Mouse (Mus musculus): ENCODE data around the gene Wtip. TPM values are rescaled to one million over a fixed set of nuclear protein-coding genes. Genes with fewer than 3 reads are reported as not detected.
A peak's percentile ranks its signal among the peaks of the same experiment; 100 is the strongest.
"Not testable (repeated sequence)": the region's sequence is repeated elsewhere in the genome, so short reads cannot be mapped to it uniquely, and the experiment has no call there.

Wtip gene
- total RNA-seq, 2 experiments from 2014 or later: 24.0 to 29.0 TPM

DNA sequence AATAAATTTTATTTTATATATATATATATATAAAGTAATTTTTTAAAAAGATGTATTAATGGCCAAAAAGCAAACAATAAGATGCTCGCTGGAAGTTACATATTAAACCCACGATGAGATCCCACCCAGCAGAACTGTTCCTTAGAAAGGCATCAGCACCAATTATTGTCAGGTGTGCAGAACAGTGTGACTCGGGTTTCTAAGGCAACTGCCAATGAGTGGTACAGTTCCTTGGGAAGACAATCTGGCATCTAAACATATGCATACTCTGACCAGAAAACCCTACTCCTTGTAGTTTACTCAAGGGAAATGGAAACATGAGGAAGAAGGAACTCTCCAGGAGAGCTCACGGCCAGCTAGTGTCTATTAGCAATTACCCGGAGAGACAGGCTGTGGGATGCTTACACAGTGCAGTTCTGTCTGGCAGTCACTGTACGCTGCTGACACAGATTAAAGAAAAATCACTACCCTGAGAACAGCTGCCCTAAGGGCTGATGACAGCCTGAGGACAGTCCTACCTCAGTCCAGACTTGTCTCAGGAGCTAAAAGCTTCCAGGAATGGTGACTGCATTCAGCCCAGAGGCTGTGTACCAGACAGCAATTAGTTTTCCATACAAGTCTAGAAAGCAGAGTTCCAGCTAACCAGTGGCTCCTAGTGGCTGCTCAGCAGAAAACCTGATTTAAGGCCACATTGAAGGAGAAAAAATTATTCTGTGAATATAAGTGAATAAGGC is 9.9 kb downstream of the Wtip start:
- no peak for DNase-seq (ENCODE audit: low spot score in 2 of 2)

DNA sequence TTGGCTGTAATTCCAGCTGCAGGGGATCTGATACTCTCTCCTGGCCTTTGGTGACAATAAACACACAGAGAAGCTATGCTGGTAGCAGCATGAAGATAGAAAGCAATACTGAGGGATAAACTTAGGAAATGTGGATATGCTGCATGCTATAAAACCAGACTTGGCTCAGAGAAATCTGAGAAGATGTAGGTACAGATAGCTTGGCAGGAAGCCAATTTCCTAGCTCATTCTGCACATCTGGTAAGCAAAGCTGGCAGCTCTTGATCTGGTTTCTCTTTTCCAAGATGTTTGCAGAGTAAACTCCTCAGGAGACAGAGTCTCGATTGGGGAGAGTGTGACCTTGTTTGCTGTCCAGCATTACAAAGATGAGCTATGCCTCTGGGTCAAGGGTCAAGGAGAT is 12.4 kb downstream of the Wtip start:
- DNase-seq (ENCODE audit: low spot score in 2 of 2): not testable (repeated sequence)

DNA sequence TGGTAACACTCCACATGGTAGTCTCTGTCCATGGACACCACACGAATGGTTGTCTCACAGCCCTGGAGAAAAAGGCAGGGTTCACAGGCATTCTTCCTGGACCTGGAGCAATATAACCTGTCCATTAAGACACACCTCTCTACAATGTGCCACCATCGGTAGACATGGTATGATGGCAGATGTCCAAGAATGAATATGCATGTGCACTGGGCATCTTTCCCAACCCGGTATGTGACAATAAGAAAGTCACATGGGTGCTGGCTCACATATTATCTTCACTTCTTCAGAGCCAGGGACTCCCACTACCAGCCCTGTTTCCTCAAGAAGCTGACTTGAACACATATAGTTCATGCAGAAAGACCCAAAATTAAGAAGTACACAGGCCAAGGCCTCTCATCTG is 16.5 kb downstream of the Wtip start:
- DNase-seq (ENCODE audit: low spot score in 2 of 2): no peak

DNA sequence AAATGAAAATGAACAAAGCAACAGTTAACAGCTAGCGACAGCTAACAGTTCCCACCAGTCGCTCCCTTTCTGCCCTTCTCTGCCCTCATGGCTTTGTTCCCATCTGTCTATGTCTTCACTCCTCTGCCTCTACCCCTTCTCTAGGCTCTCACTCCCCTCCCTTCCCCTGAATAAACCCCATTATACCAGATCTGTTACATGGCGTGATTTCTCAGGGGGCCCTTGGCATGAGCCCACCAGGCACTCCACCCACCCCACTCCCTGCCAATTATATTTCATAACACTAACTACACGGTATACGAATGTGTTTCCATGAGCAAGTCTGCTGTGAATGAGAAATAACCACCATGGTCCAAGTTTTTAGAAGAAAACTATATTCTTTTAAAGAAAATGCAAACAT is 23.9 kb downstream of the Wtip start:
- DNase-seq (ENCODE audit: low spot score in 2 of 2): no peak

DNA sequence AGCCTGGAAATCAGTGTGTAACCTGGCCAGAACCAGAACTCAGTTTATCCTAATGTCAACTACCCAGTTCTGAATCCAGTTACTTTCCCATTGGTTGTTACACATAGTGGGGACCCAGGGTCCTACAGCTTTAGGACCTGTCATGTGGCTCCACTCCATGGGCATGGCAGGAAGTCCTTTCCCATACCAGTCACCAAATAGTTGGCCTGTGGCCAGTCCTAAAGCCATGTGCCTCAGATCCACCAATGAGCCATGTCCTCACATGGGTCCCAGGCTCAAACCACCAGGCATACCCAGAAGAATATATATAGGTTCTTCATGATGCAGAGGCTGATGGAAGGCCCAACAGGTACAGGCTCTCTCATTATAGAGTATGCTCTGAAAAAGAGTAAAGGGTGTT is 31.8 kb downstream of the Wtip start:
- DNase-seq (ENCODE audit: low spot score in 2 of 2): peak in 1 of 2 experiments; percentile 2

DNA sequence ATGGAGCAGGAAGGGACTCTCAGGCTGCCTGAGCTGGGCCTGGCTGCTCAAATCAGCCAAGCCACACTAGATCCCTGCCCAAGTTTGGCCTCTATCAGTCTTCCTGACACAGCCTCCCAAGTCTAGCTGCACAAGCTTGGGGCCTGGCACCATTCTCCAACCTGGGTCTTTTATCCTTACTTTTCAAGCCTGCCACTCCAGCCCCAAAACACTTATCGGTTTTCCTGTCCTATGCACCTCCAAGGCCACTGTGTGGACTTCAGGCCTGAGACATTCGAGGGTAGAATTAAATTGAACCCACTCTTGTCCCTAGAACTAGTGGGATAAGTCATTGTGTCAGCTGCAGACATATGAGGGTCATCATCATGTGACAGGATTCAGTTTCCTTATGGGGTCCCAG is 33.1 kb downstream of the Wtip start:
- peak in 1 of 2 experiments; percentile 3 for DNase-seq (ENCODE audit: low spot score in 2 of 2)

DNA sequence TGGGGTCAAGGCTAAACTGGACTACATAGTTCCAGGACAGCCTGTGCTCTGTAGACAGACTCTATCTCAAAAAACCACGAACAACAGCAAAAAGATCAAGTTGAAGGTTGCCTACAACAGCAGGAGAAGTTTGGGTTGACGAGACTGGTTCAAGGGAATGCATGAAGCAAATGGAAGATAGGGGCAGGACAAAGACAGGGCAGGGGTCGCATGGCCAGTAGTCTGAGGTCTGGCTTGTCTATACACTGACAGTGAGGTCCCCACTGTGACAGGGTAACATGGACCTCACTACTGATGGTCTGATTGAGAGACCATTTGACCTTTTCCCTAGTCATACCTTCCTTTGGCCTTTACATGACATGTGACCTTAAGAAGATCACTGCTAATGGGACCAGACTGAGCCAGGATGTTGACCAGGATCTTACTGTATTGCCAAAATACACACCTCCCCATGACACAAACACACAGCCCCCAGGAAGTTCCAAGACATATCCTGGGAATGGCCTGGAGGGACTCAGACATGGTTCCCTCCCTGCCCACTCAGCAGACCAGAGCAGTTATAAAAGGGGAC is 38.1 kb downstream of the Wtip start, which contains the start of gene Scgb1b30:
Gene Scgb1b30 (plus strand): TSS at position 521 of the 571 bp plus-strand sequence.
- DNase-seq (ENCODE audit: low spot score in 2 of 2): no peak

DNA sequence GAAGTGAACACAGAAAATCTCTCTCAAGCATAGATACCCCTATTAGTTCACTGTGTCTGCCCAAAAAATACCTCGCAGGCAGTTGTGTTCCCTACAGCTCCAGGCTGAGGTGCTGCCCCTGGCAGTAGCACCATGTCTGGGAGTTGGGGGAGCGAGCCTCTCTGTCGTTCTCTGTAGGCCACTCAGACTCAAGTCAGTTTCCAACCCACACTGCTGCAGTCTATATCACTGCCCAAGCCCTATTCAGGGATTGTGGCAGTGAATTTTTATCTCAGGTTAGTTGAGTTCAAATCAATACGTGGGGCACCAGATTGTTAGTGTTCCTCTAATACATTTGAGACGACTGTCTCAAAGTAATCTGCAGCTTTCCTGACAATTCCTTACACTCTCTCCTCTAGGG is 64.9 kb downstream of the Wtip start:
- not testable (repeated sequence) for DNase-seq (ENCODE audit: low spot score in 2 of 2)

Other genes with a start within 250 kb of the Wtip start
- not detected for gene Scgb2b26, start 188.2 kb downstream of the Wtip start, total RNA-seq (2021)
- gene Scgb2b27, start 119.3 kb downstream of the Wtip start, total RNA-seq (2021): not detected
- not detected for gene Scgb1b27, start 111.8 kb downstream of the Wtip start, total RNA-seq (2021)
- not detected for gene Scgb1b30, start 37.8 kb downstream of the Wtip start, total RNA-seq (2021)
- 10 to 100 TPM; 66.8 to 78.1 TPM for gene Uba2, start 36.3 kb upstream of the Wtip start, total RNA-seq (2021)
- 10 to 100 TPM; 22.6 to 23.8 TPM for gene Pdcd2l, start 63.4 kb upstream of the Wtip start, total RNA-seq (2021)
- 100 to 1,000 TPM; 799 to 899 TPM for gene Gpi1, start 97.1 kb upstream of the Wtip start, total RNA-seq (2021)
- not detected for gene Gm6096, start 117.8 kb upstream of the Wtip start, total RNA-seq (2021)
- gene 4931406P16Rik, start 180.3 kb upstream of the Wtip start, total RNA-seq (2021): 10 to 100 TPM; 67.0 to 74.9 TPM